Mouse (Mus musculus) CH12.LX (cell line): ENCODE data around the gene Acvr2b. TPM values are rescaled to one million over a fixed set of nuclear protein-coding genes. Genes with fewer than 3 reads are reported as not detected.

Experiments
- DNase-seq: peaks from one replicate; pipeline ENCODE4 v3.0.0-alpha.2; 2013; ENCODE audit errors: extremely low read depth
- H3K27ac ChIP-seq: 2 replicates; pipeline ENCODE4 v1.5.1; 2012; ENCODE audit warnings: low read depth, mild to moderate bottlenecking, control low read depth, moderate library complexity; ENCODE audit not compliant: insufficient read depth
- H3K27me3 ChIP-seq: replicated peaks from 2 replicates; pipeline ENCODE3; 2012; ENCODE audit warnings: inconsistent platforms
- H3K36me3 ChIP-seq, 2 experiments: replicated peaks in 1 of 2; 2 replicates each; pipeline versions ENCODE3 to v1.6.1; 2012; ENCODE audit warnings: inconsistent platforms in 1 of 2, low read length in 1 of 2, mild to moderate bottlenecking in 1 of 2, mixed read lengths in 1 of 2, moderate library complexity in 1 of 2; ENCODE audit not compliant: control insufficient read depth in 1 of 2, insufficient read depth in 1 of 2
- H3K4me1 ChIP-seq, 2 experiments: 2 replicates each; pipeline ENCODE4 v1.6.1; 2012; ENCODE audit warnings: inconsistent platforms in 1 of 2, moderate library complexity in 1 of 2; ENCODE audit not compliant: insufficient read depth in 2 of 2, control insufficient read depth in 1 of 2
- H3K4me2 ChIP-seq: 2 replicates; pipeline ENCODE4 v1.6.1; 2012; ENCODE audit warnings: low read depth, mild to moderate bottlenecking, control low read depth; ENCODE audit not compliant: poor library complexity, insufficient read depth, severe bottlenecking
- H3K4me3 ChIP-seq, 3 experiments: fragments of 150-350 bp in 1 of 3; sonication (generic) in 1 of 3; replicated peaks in 1 of 3; 2 replicates each; pipeline versions ENCODE3 to v1.5.1; 2011 to 2012; ENCODE audit warnings: low read depth in 2 of 3, low read length in 2 of 3, mild to moderate bottlenecking in 2 of 3, moderate library complexity in 2 of 3, control low read depth in 1 of 3, improper control_type of control experiment in 1 of 3, inconsistent platforms in 1 of 3, mixed read lengths in 1 of 3; ENCODE audit not compliant: poor library complexity in 1 of 3
- H3K79me2 ChIP-seq: replicated peaks from 2 replicates; pipeline ENCODE4 v1.6.1; 2012; ENCODE audit warnings: mild to moderate bottlenecking, moderate library complexity; ENCODE audit not compliant: control insufficient read depth, poor library complexity, insufficient read depth, severe bottlenecking; ENCODE audit errors: extremely low read depth
- H3K9ac ChIP-seq: 2 replicates; pipeline ENCODE4 v1.6.1; 2012; ENCODE audit warnings: low read depth, mild to moderate bottlenecking, control low read depth, moderate library complexity; ENCODE audit not compliant: insufficient read depth
- H3K9me3 ChIP-seq: replicated peaks from 2 replicates; pipeline ENCODE3; 2012; ENCODE audit warnings: low read length, inconsistent platforms, mixed read lengths
- BHLHE40 ChIP-seq: IDR thresholded peaks from 2 replicates; pipeline ENCODE4 v1.6.1; 2011; ENCODE audit warnings: mild to moderate bottlenecking, low read depth, low read length, improper control_type of control experiment
- CTCF ChIP-seq, 2 experiments: IDR thresholded peaks in 1 of 2; conservative IDR thresholded peaks in 1 of 2; 2 replicates each; pipeline ENCODE4 v1.5.1; 2011 to 2012; ENCODE audit warnings: low read depth in 2 of 2, low read length in 2 of 2, improper control_type of control experiment in 1 of 2, inconsistent platforms in 1 of 2, mild to moderate bottlenecking in 1 of 2, moderate library complexity in 1 of 2
- ETS1 ChIP-seq: conservative IDR thresholded peaks from 2 replicates; pipeline ENCODE4 v1.6.1; 2012; ENCODE audit warnings: low read depth, mild to moderate bottlenecking, inconsistent platforms, low read length, improper control_type of control experiment, moderate library complexity
- GABPA ChIP-seq: IDR thresholded peaks from 2 replicates; pipeline ENCODE4 v1.6.1; 2012; ENCODE audit warnings: low read depth, low read length, improper control_type of control experiment, inconsistent platforms; ENCODE audit not compliant: insufficient replicate concordance
- HCFC1 ChIP-seq: IDR thresholded peaks from 2 replicates; pipeline ENCODE4 v1.6.1; 2012; ENCODE audit warnings: low read depth, mild to moderate bottlenecking, inconsistent platforms, low read length, improper control_type of control experiment
- KAT2A ChIP-seq: IDR thresholded peaks from 2 replicates; pipeline ENCODE4 v1.6.1; 2012; ENCODE audit warnings: low read length, improper control_type of control experiment, inconsistent platforms; ENCODE audit not compliant: insufficient replicate concordance
- MAFK ChIP-seq: IDR thresholded peaks from 2 replicates; pipeline ENCODE4 v1.6.1; 2011; ENCODE audit warnings: low read length, improper control_type of control experiment; ENCODE audit not compliant: insufficient replicate concordance
- MAX ChIP-seq: IDR thresholded peaks from 2 replicates; pipeline ENCODE4 v1.6.1; 2011; ENCODE audit warnings: low read length, improper control_type of control experiment
- MAZ ChIP-seq: IDR thresholded peaks from 2 replicates; pipeline ENCODE4 v1.6.1; 2012; ENCODE audit warnings: low read depth, mild to moderate bottlenecking, inconsistent platforms, low read length, improper control_type of control experiment, moderate library complexity
- MEF2A ChIP-seq: IDR thresholded peaks from 2 replicates; pipeline ENCODE4 v1.6.1; 2014; ENCODE audit warnings: low read depth, mild to moderate bottlenecking, inconsistent platforms, low read length, improper control_type of control experiment, borderline replicate concordance
- MXI1 ChIP-seq: IDR thresholded peaks from 2 replicates; pipeline ENCODE4 v1.6.1; 2011; ENCODE audit warnings: mild to moderate bottlenecking, low read depth, low read length, improper control_type of control experiment
- NRF1 ChIP-seq: IDR thresholded peaks from 2 replicates; pipeline ENCODE4 v1.6.1; 2014; ENCODE audit warnings: low read depth, mild to moderate bottlenecking, inconsistent platforms, low read length, improper control_type of control experiment, moderate library complexity
- PAX5 ChIP-seq: IDR thresholded peaks from 2 replicates; pipeline ENCODE4 v1.6.1; 2012; ENCODE audit warnings: low read length, inconsistent platforms, mixed read lengths
- POLR2A ChIP-seq: IDR thresholded peaks from 2 replicates; pipeline ENCODE4 v1.6.1; 2011; ENCODE audit warnings: low read depth, mild to moderate bottlenecking, improper control_type of control experiment, low read length
- POLR2AphosphoS2 ChIP-seq: IDR thresholded peaks from 2 replicates; pipeline ENCODE4 v1.6.1; 2011; ENCODE audit warnings: low read depth, low read length, improper control_type of control experiment
- RCOR1 ChIP-seq: conservative IDR thresholded peaks from 2 replicates; pipeline ENCODE4 v1.6.1; 2012; ENCODE audit warnings: low read depth, mild to moderate bottlenecking, inconsistent platforms, low read length, improper control_type of control experiment
- SMC3 ChIP-seq: IDR thresholded peaks from 2 replicates; pipeline ENCODE4 v1.6.1; 2011; ENCODE audit warnings: low read depth, low read length, improper control_type of control experiment
- UBTF ChIP-seq: IDR thresholded peaks from 2 replicates; pipeline ENCODE4 v1.6.1; 2012; ENCODE audit warnings: low read depth, mild to moderate bottlenecking, inconsistent platforms, low read length, improper control_type of control experiment, moderate library complexity
- USF1 ChIP-seq: IDR thresholded peaks from 2 replicates; pipeline ENCODE4 v1.6.1; 2014; ENCODE audit warnings: low read depth, mild to moderate bottlenecking, inconsistent platforms, low read length, improper control_type of control experiment
- ZNF384 ChIP-seq: IDR thresholded peaks from 2 replicates; pipeline ENCODE4 v1.6.1; 2012; ENCODE audit warnings: low read depth, low read length, improper control_type of control experiment, inconsistent platforms
- dilution Hi-C: fragments of 300-500 bp; cut with MboI; formaldehyde crosslinking; loops from 2 replicates; pipeline ENCODE4 v1.14.3; 2020; ENCODE audit warnings: low sequenced_read_pairs; ENCODE audit not compliant: extremely low pct_unique_long_range_greater_than_20kb, extremely low pct_ligation_motif_present
- in situ Hi-C: fragments of 300-500 bp; cut with MboI; formaldehyde crosslinking; loops from 3 replicates; pipeline ENCODE4 v1.14.3; 2019; ENCODE audit warnings: low sequenced_read_pairs, low pct_ligation_motif_present, low pct_unique_long_range_greater_than_20kb, mixed read lengths
- polyA plus RNA-seq: library from polyadenylated mRNA; unstranded; fragments of >175 nt; gene quantifications from 2 replicates; pipeline ENCODE4 v1.2.1, GENCODE M21; 2012; ENCODE audit warnings: low read depth; ENCODE audit not compliant: insufficient read length
- total RNA-seq, 2 experiments: library from RNA; depleted of rRNA; stranded (reverse); fragments of 300-350 nt in 1 of 2; fragments of >200 nt in 1 of 2; gene quantifications; 2 replicates each; pipeline ENCODE4 v1.2.3; 2012 to 2014

Gene Acvr2b
- total and polyA plus RNA-seq, 3 experiments, result 0.30 to 1.5 (median 0.66) TPM

GRCm38 (mm10) chr9:119403236-119403641 lies 1.3 kb downstream of the Acvr2b start:
- Histone ChIP-seq H3K27ac (no peak overlapping the region), H3K9me3 (peaks cover 3% of the 10 kb centered on the region), H3K36me3 (no peaks in the 10 kb centered on the region), H3K4me3 (peak overlapping the region; percentile 35 to 84 (median 65)), H3K4me1 (peaks cover 0 to 29% of the 10 kb centered on the region in 2 experiments; a peak in 2 of 4 replicates), H3K79me2 (no peaks in the 10 kb centered on the region), H3K9ac (no peak overlapping the region), H3K4me2 (peak overlapping the region; percentile 54), H3K27me3 (peaks cover 61% of the 10 kb centered on the region)
- dilution Hi-C loops (no loop called here), in situ Hi-C loops (no loop called here)
- DNase-seq, result no peak
- no peak for TF ChIP-seq RCOR1
- TF ChIP-seq GABPA, result no peak
- no peak for TF ChIP-seq MAX
- no peak for TF ChIP-seq POLR2A
- no peak for TF ChIP-seq KAT2A
- no peak for TF ChIP-seq USF1
- TF ChIP-seq PAX5, result no peak
- no peak for TF ChIP-seq BHLHE40
- no peak for TF ChIP-seq UBTF
- TF ChIP-seq HCFC1, result no peak
- TF ChIP-seq ZNF384, result no peak
- no peak for TF ChIP-seq CTCF (conservative IDR thresholded peaks at IDR 0.05 in 1 of 2, IDR thresholded peaks at IDR 0.05 in 1 of 2; ENCODE audit: low read depth in 2 of 2, low read length in 2 of 2)
- TF ChIP-seq MEF2A, result no peak
- TF ChIP-seq MAZ, result no peak
- TF ChIP-seq SMC3, result no peak
- TF ChIP-seq NRF1, result no peak
- no peak for TF ChIP-seq POLR2AphosphoS2
- no peak for TF ChIP-seq MAFK

- Histone ChIP-seq H3K9me3 (peaks cover 2% of the 10 kb centered on the region), H3K4me2 (peak overlapping the region; percentile 54; the same call in 1 of the 2 replicates), H3K36me3 (no peaks in the 10 kb centered on the region), H3K27ac (no peak overlapping the region), H3K9ac (no peak overlapping the region), H3K4me3 (no peak overlapping the region), H3K4me1 (peaks cover 0 to 29% of the 10 kb centered on the region in 2 experiments; a peak in 2 of 4 replicates), H3K27me3 (peaks cover 63% of the 10 kb centered on the region), H3K79me2 (no peaks in the 10 kb centered on the region)
- in situ Hi-C loops (no loop called here), dilution Hi-C loops (no loop called here)
- TF ChIP-seq BHLHE40, result peak; percentile 89
- peak; percentile 39; the same call in 1 of the 2 replicates for TF ChIP-seq MAX
- TF ChIP-seq ETS1, result peak; percentile 39; the same call in 1 of the 2 replicates
- no peak for TF ChIP-seq MXI1
- DNase-seq, result no peak
Observed at GRCm38 (mm10) chr9:119404090-119404489, 2.2 kb downstream of the Acvr2b start.
